Mouse (Mus musculus): ENCODE data around the gene Sirt6. TPM values are rescaled to one million over a fixed set of nuclear protein-coding genes. Genes with fewer than 3 reads are reported as not detected.

Gene Sirt6
- polyA plus RNA-seq, 1 experiment, result 81.9 TPM

DNA sequence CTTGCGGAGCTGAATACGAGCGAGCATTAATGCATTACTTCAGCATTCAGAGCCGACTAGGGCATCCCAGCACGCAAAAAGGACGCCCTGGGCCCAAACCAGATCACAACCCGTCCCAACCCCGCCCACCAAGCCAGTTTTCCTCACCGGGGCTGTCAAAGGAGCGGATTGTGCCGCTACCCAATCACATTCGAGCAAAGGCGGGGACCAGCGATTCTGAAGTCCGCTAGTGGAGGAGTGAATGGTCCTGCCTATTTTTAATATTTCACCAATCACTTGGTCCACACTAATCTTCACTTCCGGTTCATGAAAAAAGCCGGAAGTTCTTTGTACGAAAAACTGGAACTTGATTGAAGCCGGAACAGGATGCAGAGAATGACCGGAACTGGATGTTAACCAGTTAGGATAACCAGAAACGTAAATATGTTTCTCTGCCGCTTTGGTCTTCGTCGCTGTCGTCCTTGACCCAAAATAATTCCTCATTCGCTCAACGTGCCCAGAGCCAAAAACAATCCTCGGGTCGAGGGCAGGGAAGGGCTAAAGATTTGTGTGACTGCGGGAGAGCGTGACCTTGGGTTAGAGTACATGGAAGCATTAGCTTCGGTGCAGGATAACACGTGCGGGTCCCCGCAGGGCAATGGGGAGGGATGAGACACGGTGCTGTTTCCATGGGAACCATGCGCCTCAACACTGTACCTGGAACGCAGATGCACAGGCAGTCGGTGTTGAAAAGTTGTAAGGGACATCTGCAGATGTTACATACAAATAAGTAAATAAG lies 21.4 kb downstream of the Sirt6 start, which contains the start of gene BC025920:
Gene BC025920 (plus strand): TSS at position 297 of the 778 bp plus-strand sequence.
- Histone ChIP-seq H3K27ac (ENCODE audit: control insufficient read depth, insufficient read depth, low read length) (peak within 1 kb of the TSS; percentile 67), H3K36me3 (ENCODE audit: control insufficient read depth, insufficient read depth, low read length) (no peaks in the 10 kb centered on the region), H3K4me3 (ENCODE audit: control insufficient read depth, insufficient read depth, low read length) (peak within 1 kb of the TSS; percentile 53), H3K4me1 (replicated peaks; ENCODE audit: control insufficient read depth, insufficient read depth, low read length) (peaks cover 33% of the 10 kb centered on the region), H3K27me3 (ENCODE audit: control insufficient read depth, insufficient read depth, low read length) (no peaks in the 10 kb centered on the region)
- peak; percentile 81 for DNase-seq
- peak; percentile 38; the same call in 1 of the 2 replicates for TF ChIP-seq CTCF (IDR thresholded peaks at IDR 0.05; ENCODE audit: borderline replicate concordance, control insufficient read depth, extremely low read depth, insufficient read depth, low read length, poor library complexity)
- peak; percentile 48 for TF ChIP-seq POLR2A (IDR thresholded peaks at IDR 0.05; ENCODE audit: control insufficient read depth, extremely low read depth, insufficient read depth, low read length, poor library complexity)
- 3% methylated on average over 39 of the region's 39 CpGs for WGBS

DNA sequence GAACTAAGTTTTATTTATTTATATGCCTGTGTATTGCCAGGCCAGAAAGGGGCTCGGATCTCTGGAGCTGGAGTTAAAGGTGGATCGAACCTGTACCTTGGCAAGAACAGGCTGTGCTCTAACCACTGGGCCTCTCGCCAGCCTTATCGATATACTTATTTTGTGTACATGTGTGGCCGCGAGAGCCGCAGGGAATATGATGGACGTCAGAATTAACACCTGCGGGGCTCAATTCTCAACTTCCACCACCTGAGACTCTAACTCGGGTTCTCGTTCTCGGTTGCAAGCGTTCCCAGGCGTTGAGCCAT lies 22.0 kb downstream of the Sirt6 start:
- 3% methylated on average over 14 of the region's 14 CpGs for WGBS
- Histone ChIP-seq H3K36me3 (ENCODE audit: control insufficient read depth, insufficient read depth, low read length) (no peaks in the 10 kb centered on the region), H3K4me3 (ENCODE audit: control insufficient read depth, insufficient read depth, low read length) (peak overlapping the region; percentile 53), H3K27me3 (ENCODE audit: control insufficient read depth, insufficient read depth, low read length) (no peaks in the 10 kb centered on the region), H3K4me1 (replicated peaks; ENCODE audit: control insufficient read depth, insufficient read depth, low read length) (peaks cover 37% of the 10 kb centered on the region), H3K27ac (ENCODE audit: control insufficient read depth, insufficient read depth, low read length) (peak overlapping the region; percentile 67; the same call in 1 of the 2 replicates)
- no peak for TF ChIP-seq POLR2A (IDR thresholded peaks at IDR 0.05; ENCODE audit: control insufficient read depth, extremely low read depth, insufficient read depth, low read length, poor library complexity)
- TF ChIP-seq CTCF (IDR thresholded peaks at IDR 0.05; ENCODE audit: borderline replicate concordance, control insufficient read depth, extremely low read depth, insufficient read depth, low read length, poor library complexity), result no peak
- DNase-seq, result no peak

DNA sequence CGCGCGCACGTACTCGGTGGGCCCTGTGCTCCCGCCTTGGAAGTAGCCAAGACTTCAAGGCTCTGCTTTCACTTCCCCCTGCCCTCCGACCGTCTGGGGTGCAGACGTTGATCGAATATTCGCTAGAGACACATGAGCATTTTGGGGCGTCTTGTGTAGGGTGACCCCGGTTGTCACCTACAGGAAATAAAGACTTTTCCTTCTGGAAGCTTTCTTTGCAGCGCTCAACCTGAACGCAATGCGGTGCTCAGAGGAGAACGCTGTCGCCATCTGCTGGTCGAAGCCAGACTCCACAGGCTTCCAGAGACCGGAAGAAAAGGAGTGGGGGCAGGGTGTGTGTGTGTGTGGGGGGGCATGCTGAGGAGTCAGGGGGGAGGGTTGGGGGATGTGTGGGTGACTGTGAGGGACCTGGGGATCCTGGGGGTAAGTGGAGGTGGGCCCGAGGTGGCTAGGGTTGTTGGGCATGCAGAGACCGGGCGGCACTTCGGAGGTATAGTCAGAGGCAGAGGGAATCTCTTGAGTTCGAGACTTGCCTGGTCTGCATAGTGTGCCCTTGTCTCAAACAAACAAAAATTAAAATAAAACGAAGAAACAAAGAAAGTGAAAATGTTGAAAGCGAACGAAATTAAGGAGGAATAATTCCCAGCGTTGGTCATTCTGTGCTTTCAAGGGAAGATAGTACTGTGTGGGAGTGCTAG lies 22.5 kb downstream of the Sirt6 start:
- peak; percentile 92 for TF ChIP-seq CTCF (IDR thresholded peaks at IDR 0.05; ENCODE audit: borderline replicate concordance, control insufficient read depth, extremely low read depth, insufficient read depth, low read length, poor library complexity)
- no peak for TF ChIP-seq POLR2A (IDR thresholded peaks at IDR 0.05; ENCODE audit: control insufficient read depth, extremely low read depth, insufficient read depth, low read length, poor library complexity)
- Histone ChIP-seq H3K27me3 (ENCODE audit: control insufficient read depth, insufficient read depth, low read length) (no peaks in the 10 kb centered on the region), H3K27ac (ENCODE audit: control insufficient read depth, insufficient read depth, low read length) (peak overlapping the region; percentile 67), H3K4me1 (replicated peaks; ENCODE audit: control insufficient read depth, insufficient read depth, low read length) (peaks cover 42% of the 10 kb centered on the region), H3K4me3 (ENCODE audit: control insufficient read depth, insufficient read depth, low read length) (peak overlapping the region; percentile 27), H3K36me3 (ENCODE audit: control insufficient read depth, insufficient read depth, low read length) (no peaks in the 10 kb centered on the region)
- 6% methylated on average over 29 of the region's 29 CpGs for WGBS
- peak; percentile 88 for DNase-seq

DNA sequence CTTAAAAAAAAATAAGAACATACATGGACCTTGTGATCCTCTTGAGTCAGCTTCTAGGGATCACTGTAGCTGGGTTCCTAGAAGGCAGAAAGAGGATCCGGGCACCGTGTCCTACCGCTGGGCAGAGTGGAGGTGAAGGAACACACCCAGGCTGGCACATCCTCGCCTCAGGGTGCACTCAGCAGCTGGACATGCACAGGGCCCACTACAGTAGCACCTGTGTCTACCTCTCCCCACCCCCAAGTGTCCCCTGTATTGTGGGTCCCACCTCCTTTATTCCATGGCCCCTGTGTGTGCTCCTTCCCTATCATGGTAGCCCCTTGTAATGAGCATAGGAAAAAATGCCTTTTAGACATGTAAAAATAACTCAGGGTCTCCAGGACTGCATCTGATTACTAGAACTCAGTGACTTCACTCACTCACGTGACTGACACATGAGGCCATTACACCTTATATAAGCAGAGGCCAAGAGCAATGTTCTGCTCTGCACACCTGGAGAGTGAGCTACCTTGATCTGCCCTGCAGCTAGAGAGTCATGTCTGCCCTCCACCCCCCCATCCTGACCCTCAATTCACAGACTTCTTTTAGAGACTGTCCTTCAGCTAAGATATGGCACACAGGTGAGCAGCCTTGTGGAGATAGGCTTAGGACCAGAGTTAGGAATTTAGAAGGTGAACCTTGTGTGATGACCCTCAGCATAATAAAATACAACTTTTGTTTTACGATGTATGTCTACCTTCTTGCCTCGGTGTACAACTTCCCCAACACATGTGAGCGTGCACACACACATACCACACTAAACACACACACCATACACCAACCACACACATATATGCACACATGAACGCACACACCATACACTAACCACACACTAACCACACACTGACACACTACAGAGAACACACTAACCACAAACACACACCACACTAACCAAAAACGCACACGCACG lies 23.3 kb downstream of the Sirt6 start:
- Histone ChIP-seq H3K27ac (ENCODE audit: control insufficient read depth, insufficient read depth, low read length) (peak overlapping the region; percentile 34), H3K36me3 (ENCODE audit: control insufficient read depth, insufficient read depth, low read length) (no peaks in the 10 kb centered on the region), H3K4me3 (ENCODE audit: control insufficient read depth, insufficient read depth, low read length) (peak overlapping the region; percentile 27), H3K27me3 (ENCODE audit: control insufficient read depth, insufficient read depth, low read length) (no peaks in the 10 kb centered on the region), H3K4me1 (replicated peaks; ENCODE audit: control insufficient read depth, insufficient read depth, low read length) (peaks cover 50% of the 10 kb centered on the region)
- 47% methylated on average over 12 of the region's 12 CpGs for WGBS
- DNase-seq, result peak; percentile 8
- no peak for TF ChIP-seq CTCF (IDR thresholded peaks at IDR 0.05; ENCODE audit: borderline replicate concordance, control insufficient read depth, extremely low read depth, insufficient read depth, low read length, poor library complexity)
- no peak for TF ChIP-seq POLR2A (IDR thresholded peaks at IDR 0.05; ENCODE audit: control insufficient read depth, extremely low read depth, insufficient read depth, low read length, poor library complexity)

DNA sequence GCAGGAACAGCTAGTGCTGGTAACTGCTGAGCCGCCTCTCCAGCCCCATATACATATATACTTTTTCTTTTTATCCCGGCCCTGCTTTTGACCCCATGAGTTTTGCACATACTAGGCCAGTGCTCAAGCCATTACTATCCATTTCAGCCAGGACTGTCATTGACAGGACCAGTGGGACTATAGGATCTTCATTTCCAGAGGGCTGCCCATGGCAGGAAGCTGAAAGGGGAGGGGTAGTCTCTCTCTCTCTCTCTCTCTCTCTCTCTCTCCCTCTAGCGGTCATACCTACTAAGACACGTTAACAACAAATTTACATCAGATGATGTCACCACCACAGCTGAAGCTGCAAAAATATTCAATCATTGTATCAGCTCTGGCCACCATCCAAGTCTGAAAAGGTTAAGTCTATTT lies 24.9 kb downstream of the Sirt6 start:
- H3K36me3 ChIP-seq (ENCODE audit: control insufficient read depth, insufficient read depth, low read length), result no peaks in the 10 kb centered on the region
- no peak for DNase-seq
- H3K27ac ChIP-seq (ENCODE audit: control insufficient read depth, insufficient read depth, low read length), result peak overlapping the region; percentile 47; the same call in 1 of the 2 replicates
- peaks cover 63% of the 10 kb centered on the region for H3K4me1 ChIP-seq (replicated peaks; ENCODE audit: control insufficient read depth, insufficient read depth, low read length)
- no peaks in the 10 kb centered on the region for H3K27me3 ChIP-seq (ENCODE audit: control insufficient read depth, insufficient read depth, low read length)
- whole genome bisulfite sequencing, result 27% methylated on average over 4 of the region's 4 CpGs
- TF ChIP-seq POLR2A (IDR thresholded peaks at IDR 0.05; ENCODE audit: control insufficient read depth, extremely low read depth, insufficient read depth, low read length, poor library complexity) (no peak), CTCF (IDR thresholded peaks at IDR 0.05; ENCODE audit: borderline replicate concordance, control insufficient read depth, extremely low read depth, insufficient read depth, low read length, poor library complexity) (no peak)
- no peak overlapping the region for H3K4me3 ChIP-seq (ENCODE audit: control insufficient read depth, insufficient read depth, low read length)

All from thymus, adult 2 months (tissue).